Mouse (Mus musculus): Measurements from ENCODE around the gene Fam102a.

GRCm38 (mm10) chr2:32493301-32493701 is 41.8 kb upstream of the Fam102a start:
- TF ChIP-seq CTCF (conservative IDR thresholded peaks at IDR 0.05 in 1 of 2, IDR thresholded peaks at IDR 0.05 in 1 of 2; ENCODE audit: low read depth in 2 of 2, low read length in 2 of 2) (no peak), POLR2A (IDR thresholded peaks at IDR 0.05; ENCODE audit: low read depth, low read length) (no peak), MXI1 (IDR thresholded peaks at IDR 0.05; ENCODE audit: low read depth, low read length) (no peak), JUN (IDR thresholded peaks at IDR 0.05; ENCODE audit: insufficient read depth, low read depth, low read length) (no peak), ZMIZ1 (IDR thresholded peaks at IDR 0.05; ENCODE audit: low read depth, low read length) (no peak), ETS1 (conservative IDR thresholded peaks at IDR 0.05; ENCODE audit: low read depth, low read length) (no peak), IRF4 (IDR thresholded peaks at IDR 0.05; ENCODE audit: low read depth, low read length) (no peak), ZNF384 (IDR thresholded peaks at IDR 0.05; ENCODE audit: low read depth, low read length) (no peak), HCFC1 (IDR thresholded peaks at IDR 0.05; ENCODE audit: low read depth, low read length) (no peak), MEF2A (IDR thresholded peaks at IDR 0.05; ENCODE audit: borderline replicate concordance, low read depth, low read length) (no peak), ZC3H11A (IDR thresholded peaks at IDR 0.05; ENCODE audit: low read depth, low read length) (no peak), ZKSCAN1 (IDR thresholded peaks at IDR 0.05; ENCODE audit: borderline replicate concordance, low read depth, low read length) (no peak), MAFK (IDR thresholded peaks at IDR 0.05; ENCODE audit: insufficient replicate concordance, low read length) (no peak), SIN3A (IDR thresholded peaks at IDR 0.05; ENCODE audit: low read length) (no peak)

Data from CH12.LX (cell line).